Mouse (Mus musculus): ENCODE data around the gene Plekha6.

Plekha6 gene

GRCm38 (mm10) chr1:133264367-133264766, 100.4 kb downstream of the Plekha6 start:
- DNase-seq (ENCODE audit: extremely low read depth, insufficient read length, low spot score), result no peak

GRCm38 (mm10) chr1:133265114-133265766, 101.2 kb downstream of the Plekha6 start:
- DNase-seq (ENCODE audit: extremely low read depth, insufficient read length, low spot score), result no peak

- DNase-seq (ENCODE audit: extremely low read depth, insufficient read length, low spot score), result no peak
Observed at GRCm38 (mm10) chr1:133267094-133267493, 103.1 kb downstream of the Plekha6 start.

GRCm38 (mm10) chr1:133267813-133268492, 103.9 kb downstream of the Plekha6 start:
- DNase-seq (ENCODE audit: extremely low read depth, insufficient read length, low spot score), result no peak

- DNase-seq (ENCODE audit: extremely low read depth, insufficient read length, low spot score), result no peak
Observed at GRCm38 (mm10) chr1:133268503-133268902, 104.5 kb downstream of the Plekha6 start.

- DNase-seq (ENCODE audit: extremely low read depth, insufficient read length, low spot score), result no peak
Observed at GRCm38 (mm10) chr1:133270336-133270735, 106.3 kb downstream of the Plekha6 start.

GRCm38 (mm10) chr1:133274163-133274562, 110.2 kb downstream of the Plekha6 start:
- no peak for DNase-seq (ENCODE audit: extremely low read depth, insufficient read length, low spot score)

GRCm38 (mm10) chr1:133276983-133277382, 113.0 kb downstream of the Plekha6 start:
- DNase-seq (ENCODE audit: extremely low read depth, insufficient read length, low spot score), result no peak

- no peak for DNase-seq (ENCODE audit: extremely low read depth, insufficient read length, low spot score)
Observed at GRCm38 (mm10) chr1:133278539-133278938, 114.5 kb downstream of the Plekha6 start.

- no peak for DNase-seq (ENCODE audit: extremely low read depth, insufficient read length, low spot score)
Observed at GRCm38 (mm10) chr1:133278946-133279631, 115.1 kb downstream of the Plekha6 start.

- DNase-seq (ENCODE audit: extremely low read depth, insufficient read length, low spot score), result no peak
Observed at GRCm38 (mm10) chr1:133279632-133280093, 115.7 kb downstream of the Plekha6 start.

- no peak for DNase-seq (ENCODE audit: extremely low read depth, insufficient read length, low spot score)
Observed at GRCm38 (mm10) chr1:133280537-133280936, 116.5 kb downstream of the Plekha6 start.

- no peak for DNase-seq (ENCODE audit: extremely low read depth, insufficient read length, low spot score)
Observed at GRCm38 (mm10) chr1:133285907-133286306, 121.9 kb downstream of the Plekha6 start.

- DNase-seq (ENCODE audit: extremely low read depth, insufficient read length, low spot score), result no peak
Observed at GRCm38 (mm10) chr1:133287051-133287450, 123.0 kb downstream of the Plekha6 start.

GRCm38 (mm10) chr1:133287880-133288279, 123.9 kb downstream of the Plekha6 start:
- no peak for DNase-seq (ENCODE audit: extremely low read depth, insufficient read length, low spot score)

GRCm38 (mm10) chr1:133291888-133292287, 127.9 kb downstream of the Plekha6 start:
- DNase-seq (ENCODE audit: extremely low read depth, insufficient read length, low spot score), result no peak

GRCm38 (mm10) chr1:133292608-133293007, 128.6 kb downstream of the Plekha6 start:
- no peak for DNase-seq (ENCODE audit: extremely low read depth, insufficient read length, low spot score)

GRCm38 (mm10) chr1:133296376-133296775, 132.4 kb downstream of the Plekha6 start:
- no peak for DNase-seq (ENCODE audit: extremely low read depth, insufficient read length, low spot score)

- DNase-seq (ENCODE audit: extremely low read depth, insufficient read length, low spot score), result no peak
Observed at GRCm38 (mm10) chr1:133298816-133299215, 134.8 kb downstream of the Plekha6 start.

GRCm38 (mm10) chr1:133302540-133302939, 138.5 kb downstream of the Plekha6 start:
- DNase-seq (ENCODE audit: extremely low read depth, insufficient read length, low spot score), result peak; percentile 36

- peak; percentile 38 for DNase-seq (ENCODE audit: extremely low read depth, insufficient read length, low spot score)
Observed at GRCm38 (mm10) chr1:133306842-133307241, 142.8 kb downstream of the Plekha6 start.

GRCm38 (mm10) chr1:133307318-133307717, 143.3 kb downstream of the Plekha6 start:
- no peak for DNase-seq (ENCODE audit: extremely low read depth, insufficient read length, low spot score)

Measured in 3134 (cell line).